Mouse (Mus musculus) midbrain, embryonic 13.5 days (tissue): ENCODE results near the gene Slc5a5. TPM values are rescaled to one million over a fixed set of nuclear protein-coding genes. Genes with fewer than 3 reads are reported as not detected.

Source experiments
- ATAC-seq: fragments of 200-750 bp; cut with Nextera tagmentation; 2 replicates; pipeline ENCODE4 v1.8.0; 2017; ENCODE audit warnings: mild to moderate bottlenecking, moderate TSS enrichment, moderate library complexity
- H3K27ac ChIP-seq: fragments of 300-500 bp; sonication (generic); 2 replicates; pipeline ENCODE4 v1.5.1; 2015; ENCODE audit warnings: inconsistent platforms, mild to moderate bottlenecking, moderate library complexity
- H3K27me3 ChIP-seq: fragments of 300-500 bp; sonication (generic); 2 replicates; pipeline ENCODE4 v1.6.1; 2015; ENCODE audit warnings: mild to moderate bottlenecking, inconsistent platforms
- H3K36me3 ChIP-seq: fragments of 300-500 bp; sonication (generic); 2 replicates; pipeline ENCODE4 v1.6.1; 2015; ENCODE audit warnings: mild to moderate bottlenecking, inconsistent platforms
- H3K4me1 ChIP-seq: fragments of 300-500 bp; sonication (generic); replicated peaks from 2 replicates; pipeline ENCODE4 v1.6.1; 2015; ENCODE audit warnings: inconsistent platforms
- H3K4me2 ChIP-seq: fragments of 300-500 bp; sonication (generic); replicated peaks from 2 replicates; pipeline ENCODE4 v1.6.1; 2015; ENCODE audit warnings: moderate library complexity, mild to moderate bottlenecking, inconsistent platforms
- H3K4me3 ChIP-seq: fragments of 300-500 bp; sonication (generic); replicated peaks from 2 replicates; pipeline ENCODE4 v1.5.1; 2015; ENCODE audit warnings: mild to moderate bottlenecking, inconsistent platforms
- H3K9ac ChIP-seq: fragments of 300-500 bp; sonication (generic); replicated peaks from 2 replicates; pipeline ENCODE4 v1.6.1; 2015; ENCODE audit warnings: mild to moderate bottlenecking, inconsistent platforms
- H3K9me3 ChIP-seq: fragments of 300-500 bp; sonication (generic); 2 replicates; pipeline ENCODE4 v1.6.1; 2016; ENCODE audit warnings: mild to moderate bottlenecking, inconsistent platforms
- WGBS: fragments of 180-500 bp; shearing (Covaris S2); methylation state at CpG from one replicate; pipeline ENCODE4 v1.1.7; 2015; 5-methylcytosine and 5-hydroxymethylcytosine counted together
- polyA plus RNA-seq: library from polyadenylated mRNA; unstranded; fragments of >200 nt; fragmentation: Nextera tagmentation; extraction: Ambion mirVana; gene quantifications from 2 replicates; pipeline ENCODE4 v1.2.1, GENCODE M21; 2015

The Slc5a5 gene
- polyA plus RNA-seq, 1 experiment from 2014 or later: 0.73 TPM

- peak within 1 kb of the TSS; percentile 86 for H3K4me3 ChIP-seq
- H3K4me2 ChIP-seq: peak within 1 kb of the TSS; percentile 93
- peak within 1 kb of the TSS; percentile 88 for H3K27ac ChIP-seq
- H3K9me3 ChIP-seq: no peaks in the 10 kb centered on the region
- H3K9ac ChIP-seq: peak within 1 kb of the TSS; percentile 81
- H3K4me1 ChIP-seq: peaks cover 30% of the 10 kb centered on the region
- 1% methylated on average over 46 of the region's 46 CpGs for WGBS
- no peaks in the 10 kb centered on the region for H3K36me3 ChIP-seq
- 0 out of 2 replicates have a peak, but pooled peaks cover 2% of the 10 kb centered on the region for H3K27me3 ChIP-seq
- ATAC-seq: peak; percentile 90
Measured at GRCm38 (mm10) chr8:70873364-70873985, 19.1 kb downstream of the Slc5a5 start, which contains the start of gene Ccdc124. Ccdc124 (minus strand) TSS chr8:70873935.

- Histone ChIP-seq H3K27ac (peak overlapping the region; percentile 88), H3K4me1 (peaks cover 37% of the 10 kb centered on the region), H3K4me3 (peak overlapping the region; percentile 86), H3K9ac (peak overlapping the region; percentile 81), H3K9me3 (no peaks in the 10 kb centered on the region), H3K36me3 (peaks cover 7% of the 10 kb centered on the region), H3K4me2 (peak overlapping the region; percentile 93), H3K27me3 (0 out of 2 replicates have a peak, but pooled peaks cover 2% of the 10 kb centered on the region)
- ATAC-seq: peak; percentile 1; the same call in 1 of the 2 replicates
- 8% methylated on average over 31 of the region's 31 CpGs for WGBS
Measured at GRCm38 (mm10) chr8:70872643-70873363, 19.8 kb downstream of the Slc5a5 start.

- ATAC-seq: no peak
- H3K4me2 ChIP-seq: no peak overlapping the region
- H3K9me3 ChIP-seq: no peaks in the 10 kb centered on the region
- H3K27me3 ChIP-seq: 0 out of 2 replicates have a peak, but pooled peaks cover under 1% of the 10 kb centered on the region
- 87% methylated on average over 5 of the region's 5 CpGs for WGBS
- H3K27ac ChIP-seq: no peak overlapping the region
- peaks cover 10% of the 10 kb centered on the region for H3K36me3 ChIP-seq
- 0 out of 2 replicates have a peak overlapping the region, but pooled peaks have one; percentile 1 for H3K9ac ChIP-seq
- no peak overlapping the region for H3K4me3 ChIP-seq
- peaks cover 46% of the 10 kb centered on the region for H3K4me1 ChIP-seq
Measured at GRCm38 (mm10) chr8:70871195-70871807, 21.3 kb downstream of the Slc5a5 start.

- peak overlapping the region; percentile 54 for H3K9ac ChIP-seq
- peak; percentile 8; the same call in 1 of the 2 replicates for ATAC-seq
- no peak overlapping the region for H3K4me2 ChIP-seq
- peak overlapping the region; percentile 86 for H3K27ac ChIP-seq
- peaks cover 56% of the 10 kb centered on the region for H3K4me1 ChIP-seq
- no peaks in the 10 kb centered on the region for H3K27me3 ChIP-seq
- H3K4me3 ChIP-seq: no peak overlapping the region
- no peaks in the 10 kb centered on the region for H3K9me3 ChIP-seq
- WGBS: 47% methylated on average over 16 of the region's 16 CpGs
- peaks cover 10% of the 10 kb centered on the region for H3K36me3 ChIP-seq
Measured at GRCm38 (mm10) chr8:70869601-70870041, 22.9 kb downstream of the Slc5a5 start.

- H3K27me3 ChIP-seq: no peaks in the 10 kb centered on the region
- H3K36me3 ChIP-seq: peaks cover 10% of the 10 kb centered on the region
- H3K27ac ChIP-seq: peak overlapping the region; percentile 86
- peak overlapping the region; percentile 12; the same call in 1 of the 2 replicates for H3K4me3 ChIP-seq
- H3K9me3 ChIP-seq: no peaks in the 10 kb centered on the region
- peaks cover 60% of the 10 kb centered on the region for H3K4me1 ChIP-seq
- ATAC-seq: no peak
- peak overlapping the region; percentile 54 for H3K9ac ChIP-seq
- WGBS: 32% methylated on average over 5 of the region's 5 CpGs
- H3K4me2 ChIP-seq: peak overlapping the region; percentile 38
Measured at GRCm38 (mm10) chr8:70869199-70869571, 23.4 kb downstream of the Slc5a5 start.

- H3K4me3 ChIP-seq: peak overlapping the region; percentile 12; the same call in 1 of the 2 replicates
- peaks cover 10% of the 10 kb centered on the region for H3K36me3 ChIP-seq
- peaks cover 65% of the 10 kb centered on the region for H3K4me1 ChIP-seq
- H3K9me3 ChIP-seq: no peaks in the 10 kb centered on the region
- ATAC-seq: no peak
- no peaks in the 10 kb centered on the region for H3K27me3 ChIP-seq
- peak overlapping the region; percentile 86 for H3K27ac ChIP-seq
- WGBS: 12% methylated on average over 40 of the region's 40 CpGs
- peak overlapping the region; percentile 54 for H3K9ac ChIP-seq
- peak overlapping the region; percentile 38 for H3K4me2 ChIP-seq
Measured at GRCm38 (mm10) chr8:70868559-70869198, 23.9 kb downstream of the Slc5a5 start.

GRCm38 (mm10) chr8:70866566-70866965 is 26.0 kb downstream of the Slc5a5 start:
- no peak for ATAC-seq
- 84% methylated on average over 7 of the region's 7 CpGs for WGBS
- Histone ChIP-seq H3K36me3 (peaks cover 10% of the 10 kb centered on the region), H3K27me3 (no peaks in the 10 kb centered on the region), H3K4me3 (no peak overlapping the region), H3K9me3 (no peaks in the 10 kb centered on the region), H3K9ac (peak overlapping the region; percentile 55; the same call in 1 of the 2 replicates), H3K4me1 (peaks cover 75% of the 10 kb centered on the region), H3K27ac (peak overlapping the region; percentile 94), H3K4me2 (peak overlapping the region; percentile 95)

GRCm38 (mm10) chr8:70866001-70866520 is 26.5 kb downstream of the Slc5a5 start:
- WGBS: 7% methylated on average over 12 of the region's 12 CpGs
- H3K4me3 ChIP-seq: peak overlapping the region; percentile 30
- peak; percentile 9 for ATAC-seq
- peak overlapping the region; percentile 94 for H3K27ac ChIP-seq
- H3K27me3 ChIP-seq: no peaks in the 10 kb centered on the region
- peak overlapping the region; percentile 95 for H3K4me2 ChIP-seq
- peaks cover 10% of the 10 kb centered on the region for H3K36me3 ChIP-seq
- H3K9ac ChIP-seq: peak overlapping the region; percentile 55
- H3K9me3 ChIP-seq: no peaks in the 10 kb centered on the region
- peaks cover 75% of the 10 kb centered on the region for H3K4me1 ChIP-seq

- Histone ChIP-seq H3K4me2 (peak overlapping the region; percentile 95), H3K9me3 (no peaks in the 10 kb centered on the region), H3K36me3 (peaks cover 10% of the 10 kb centered on the region), H3K27me3 (no peaks in the 10 kb centered on the region), H3K27ac (peak overlapping the region; percentile 94), H3K4me3 (peak overlapping the region; percentile 67), H3K9ac (peak overlapping the region; percentile 93), H3K4me1 (peaks cover 75% of the 10 kb centered on the region)
- ATAC-seq: peak; percentile 84
- WGBS: under 1% methylated on average over 46 of the region's 46 CpGs
Measured at GRCm38 (mm10) chr8:70865350-70866000, 27.1 kb downstream of the Slc5a5 start.

GRCm38 (mm10) chr8:70864712-70865221 is 27.8 kb downstream of the Slc5a5 start:
- Histone ChIP-seq H3K4me2 (peak overlapping the region; percentile 95), H3K4me3 (peak overlapping the region; percentile 67), H3K4me1 (peaks cover 73% of the 10 kb centered on the region), H3K27ac (peak overlapping the region; percentile 94), H3K27me3 (no peaks in the 10 kb centered on the region), H3K36me3 (peaks cover 10% of the 10 kb centered on the region), H3K9ac (peak overlapping the region; percentile 93), H3K9me3 (no peaks in the 10 kb centered on the region)
- ATAC-seq: peak; percentile 19
- under 1% methylated on average over 24 of the region's 24 CpGs for WGBS
